Mouse (Mus musculus) heart, adult 2 months (tissue): Measurements from ENCODE around the gene Slc30a2. TPM values are rescaled to one million over a fixed set of nuclear protein-coding genes. Genes with fewer than 3 reads are reported as not detected.
A peak's percentile ranks its signal among the peaks of the same experiment; 100 is the strongest.
"Not testable (repeated sequence)": the region's sequence is repeated elsewhere in the genome, so short reads cannot be mapped to it uniquely, and the experiment has no call there.

Experiments used
- DNase-seq, 2 experiments: peaks; one replicate each; pipeline ENCODE4 v3.0.0; 2021
- H3K27ac ChIP-seq: fragments of 200-600 bp; 2 replicates; pipeline ENCODE4 v1.8.1; 2022
- H3K27me3 ChIP-seq: fragments of 200-500 bp; 2 replicates; pipeline ENCODE4 v1.6.1; 2012; ENCODE audit warnings: mild to moderate bottlenecking, low read length, inconsistent platforms, mixed read lengths; ENCODE audit not compliant: control insufficient read depth, insufficient read depth
- H3K36me3 ChIP-seq: fragments of 200-500 bp; 2 replicates; pipeline ENCODE4 v1.6.1; 2012; ENCODE audit warnings: low read length, inconsistent platforms; ENCODE audit not compliant: control insufficient read depth, insufficient read depth
- H3K4me1 ChIP-seq: fragments of 200-500 bp; 2 replicates; pipeline ENCODE4 v1.6.1; 2011; ENCODE audit warnings: low read length; ENCODE audit not compliant: control insufficient read depth, insufficient read depth
- H3K4me3 ChIP-seq: fragments of 200-600 bp; 2 replicates; pipeline ENCODE4 v1.8.1; 2022
- H3K79me2 ChIP-seq: fragments of 200-500 bp; replicated peaks from 2 replicates; pipeline ENCODE4 v1.6.1; 2012; ENCODE audit warnings: mild to moderate bottlenecking, inconsistent platforms, low read length, moderate library complexity, mixed read lengths; ENCODE audit not compliant: control insufficient read depth, insufficient read depth
- H3K9ac ChIP-seq: fragments of 200-500 bp; 2 replicates; pipeline ENCODE4 v1.6.1; 2012; ENCODE audit warnings: low read depth, mild to moderate bottlenecking, control low read depth, inconsistent platforms, low read length, mixed read lengths
- CTCF ChIP-seq: fragments of 200-600 bp; IDR thresholded peaks from 2 replicates; pipeline ENCODE4 v1.8.1; 2022; ENCODE audit warnings: antibody characterized with exemption, mild to moderate bottlenecking, moderate library complexity
- EP300 ChIP-seq: fragments of 200-500 bp; IDR thresholded peaks from 2 replicates; pipeline ENCODE4 v1.6.1; 2011; ENCODE audit warnings: low read depth, low read length, control low read depth; ENCODE audit not compliant: insufficient read depth
- POLR2A ChIP-seq: fragments of 200-500 bp; IDR thresholded peaks from 2 replicates; pipeline ENCODE4 v1.6.1; 2011; ENCODE audit warnings: mild to moderate bottlenecking, low read depth, low read length, control low read depth; ENCODE audit not compliant: insufficient read depth
- WGBS: fragments of 180-500 bp; shearing (Covaris S2); methylation state at CpG from one replicate; pipeline ENCODE4 v1.1.7; 2018; 5-methylcytosine and 5-hydroxymethylcytosine counted together
- intact Hi-C: fragments of 180-260 bp; cut with DNase I; formaldehyde crosslinking; loops from one replicate; pipeline ENCODE4 v1.15.1; 2025
- polyA plus RNA-seq: library from polyadenylated mRNA; depleted of rRNA; stranded (reverse); fragments of >200 nt; gene quantifications from 2 replicates; pipeline ENCODE4 v1.2.3, GENCODE M21; 2012
- total RNA-seq, 2 experiments: library from RNA; stranded (reverse); gene quantifications; 2 replicates each; pipeline ENCODE4 v1.2.3; 2021

Slc30a2 gene
- total and polyA plus RNA-seq, 3 experiments = 0.12 to 0.65 (median 0.45) TPM

DNA sequence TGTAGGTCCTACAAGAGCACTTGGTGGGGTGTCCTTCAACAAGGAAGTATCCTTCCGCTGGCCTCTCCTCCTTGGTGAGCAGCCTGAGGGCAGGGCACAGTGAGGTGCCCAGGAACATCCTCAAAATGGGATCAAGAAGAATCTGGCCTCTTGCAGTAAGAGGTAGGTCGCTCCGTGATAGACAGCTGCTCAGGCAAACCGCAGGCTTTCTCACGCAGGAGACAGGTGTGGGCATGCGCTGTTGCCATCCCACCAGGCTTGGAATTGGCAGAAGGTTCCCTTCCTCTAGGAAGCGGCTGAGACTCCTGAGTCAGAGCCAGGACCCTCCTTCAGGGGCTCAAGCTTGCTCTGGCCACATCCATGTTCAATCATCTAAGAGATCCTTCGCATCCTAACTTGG is 30.3 kb downstream of the Slc30a2 start:
- H3K9ac ChIP-seq = no peak overlapping the region
- no peak for TF ChIP-seq CTCF
- TF ChIP-seq EP300 = no peak
- no peak for TF ChIP-seq POLR2A
- DNase-seq = no peak
- H3K36me3 ChIP-seq = no peaks in the 10 kb centered on the region
- H3K79me2 ChIP-seq = no peaks in the 10 kb centered on the region
- H3K4me3 ChIP-seq = no peak overlapping the region
- H3K4me1 ChIP-seq = 0 out of 2 replicates have a peak, but pooled peaks cover 1% of the 10 kb centered on the region
- peaks cover 4% of the 10 kb centered on the region for H3K27me3 ChIP-seq
- no peak overlapping the region for H3K27ac ChIP-seq
- WGBS = 79% methylated on average over 8 of the region's 8 CpGs
- intact Hi-C loops = loop anchor here (5.0 kb wide), 1 partner anchor 96 kb away; no protein-coding TSS in a partner anchor

- Histone ChIP-seq H3K79me2 (no peaks in the 10 kb centered on the region), H3K36me3 (no peaks in the 10 kb centered on the region), H3K27me3 (peaks cover 4% of the 10 kb centered on the region), H3K4me1 (0 out of 2 replicates have a peak, but pooled peaks cover 1% of the 10 kb centered on the region), H3K4me3 (no peak overlapping the region), H3K9ac (no peak overlapping the region), H3K27ac (no peak overlapping the region)
- no peak for DNase-seq
- intact Hi-C loops = loop anchor here (5.0 kb wide), 1 partner anchor 97 kb away; no protein-coding TSS in a partner anchor
- 41% methylated on average over 1 of the region's 1 CpGs for WGBS
- TF ChIP-seq EP300 (no peak), CTCF (no peak)
Measured at GRCm38 (mm10) chr4:134374306-134374705, 31.3 kb downstream of the Slc30a2 start.

DNA sequence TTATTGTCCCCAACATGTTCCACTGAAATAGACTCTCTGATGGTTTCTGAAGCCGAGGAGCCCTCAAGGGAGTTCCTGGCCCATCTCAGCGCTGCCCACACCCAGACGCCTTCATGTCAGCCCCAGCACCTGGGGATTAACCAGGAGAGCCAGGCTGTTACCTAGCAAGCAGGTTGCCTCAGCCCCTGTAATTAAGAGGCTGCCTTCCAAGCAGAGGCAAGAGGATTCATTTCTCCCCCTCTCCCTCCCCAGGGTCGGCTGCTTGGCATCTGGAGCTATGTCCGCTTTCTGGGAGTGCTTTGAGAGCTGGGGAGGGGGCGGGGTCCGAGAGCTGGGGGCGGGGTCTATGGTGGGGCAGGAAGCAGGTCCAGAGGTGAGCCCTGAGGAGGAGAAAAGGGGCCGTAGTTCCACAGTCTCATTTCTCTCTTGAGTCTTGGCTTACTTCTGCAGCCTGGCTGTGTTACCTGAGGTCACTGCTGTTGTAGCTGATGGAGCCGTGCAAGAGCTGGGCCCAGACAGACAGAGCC is 35.2 kb downstream of the Slc30a2 start:
- Histone ChIP-seq H3K36me3 (no peaks in the 10 kb centered on the region), H3K27me3 (no peaks in the 10 kb centered on the region), H3K4me3 (no peak overlapping the region), H3K9ac (no peak overlapping the region), H3K79me2 (no peaks in the 10 kb centered on the region), H3K27ac (no peak overlapping the region), H3K4me1 (no peaks in the 10 kb centered on the region)
- DNase-seq = no peak
- TF ChIP-seq CTCF = no peak
- no peak for TF ChIP-seq EP300
- no peak for TF ChIP-seq POLR2A
- WGBS = 52% methylated on average over 10 of the region's 10 CpGs
- intact Hi-C loops = no loop called here

GRCm38 (mm10) chr4:134379510-134379909 is 36.5 kb downstream of the Slc30a2 start:
- TF ChIP-seq CTCF = no peak
- no peak for TF ChIP-seq POLR2A
- no peak for TF ChIP-seq EP300
- 89% methylated on average over 8 of the region's 8 CpGs for WGBS
- Histone ChIP-seq H3K4me1 (no peaks in the 10 kb centered on the region), H3K4me3 (no peak overlapping the region), H3K9ac (no peak overlapping the region), H3K27ac (no peak overlapping the region), H3K79me2 (no peaks in the 10 kb centered on the region), H3K36me3 (no peaks in the 10 kb centered on the region), H3K27me3 (no peaks in the 10 kb centered on the region)
- intact Hi-C loops = no loop called here
- no peak for DNase-seq

- H3K27me3 ChIP-seq, H3K36me3 ChIP-seq, H3K9ac ChIP-seq, H3K4me1 ChIP-seq, H3K4me3 ChIP-seq, H3K27ac ChIP-seq, intact Hi-C loops, H3K79me2 ChIP-seq, DNase-seq: not testable (repeated sequence)
- 97% methylated on average over 2 of the region's 6 CpGs for WGBS
Measured at GRCm38 (mm10) chr4:134383750-134384149, 40.8 kb downstream of the Slc30a2 start, which contains the start of gene Extl1. TSS of gene Extl1 (minus strand) at chr4:134383850.

GRCm38 (mm10) chr4:134387268-134387667 is 44.3 kb downstream of the Slc30a2 start:
- Histone ChIP-seq H3K4me3 (no peak overlapping the region), H3K27ac (no peak overlapping the region), H3K27me3 (no peaks in the 10 kb centered on the region), H3K9ac (no peak overlapping the region), H3K4me1 (no peaks in the 10 kb centered on the region), H3K36me3 (no peaks in the 10 kb centered on the region), H3K79me2 (no peaks in the 10 kb centered on the region)
- intact Hi-C loops = loop anchor here (5.0 kb wide), 1 partner anchor 125 kb away; no protein-coding TSS in a partner anchor
- WGBS = 70% methylated on average over 6 of the region's 6 CpGs
- TF ChIP-seq CTCF = peak; percentile 53
- TF ChIP-seq EP300 = no peak
- DNase-seq = no peak

- Histone ChIP-seq H3K9ac (no peak overlapping the region), H3K27me3 (no peaks in the 10 kb centered on the region), H3K27ac (no peak overlapping the region), H3K36me3 (no peaks in the 10 kb centered on the region), H3K4me3 (no peak overlapping the region), H3K79me2 (no peaks in the 10 kb centered on the region), H3K4me1 (no peaks in the 10 kb centered on the region; the same call in 1 of the 2 replicates)
- intact Hi-C loops = loop anchor here (5.0 kb wide), 1 partner anchor 126 kb away; no protein-coding TSS in a partner anchor
- no peak for TF ChIP-seq POLR2A
- TF ChIP-seq CTCF = peak; percentile 93
- TF ChIP-seq EP300 = 0 out of 2 replicates have a peak, but pooled peaks have one; percentile 39
- 13% methylated on average over 5 of the region's 5 CpGs for WGBS
- peak; percentile 54 to 69 for DNase-seq
Measured at GRCm38 (mm10) chr4:134388397-134388796, 45.4 kb downstream of the Slc30a2 start.
